Mouse (Mus musculus): ENCODE data around the gene Msi2.

Msi2 gene

DNA sequence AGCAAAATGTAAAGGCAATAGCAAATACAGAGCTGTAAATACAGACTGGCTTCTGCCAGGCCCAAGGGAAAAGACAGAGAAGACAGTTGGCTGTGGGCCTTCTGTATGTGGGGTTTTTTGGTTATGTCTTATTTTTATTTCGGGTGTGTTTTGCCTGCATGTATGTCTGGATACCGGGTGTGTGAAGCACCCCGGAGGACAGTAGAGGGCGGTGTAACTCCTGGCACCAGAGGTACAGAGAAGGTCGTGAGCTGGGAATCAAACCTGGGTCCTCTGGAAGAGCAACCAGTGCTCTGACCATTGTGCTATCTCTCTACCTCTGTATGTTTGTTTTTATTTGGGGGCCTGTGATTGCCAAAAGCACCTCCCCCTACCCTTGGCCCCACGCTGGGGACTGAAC is 288.6 kb downstream of the Msi2 start:
- no peak for DNase-seq

DNA sequence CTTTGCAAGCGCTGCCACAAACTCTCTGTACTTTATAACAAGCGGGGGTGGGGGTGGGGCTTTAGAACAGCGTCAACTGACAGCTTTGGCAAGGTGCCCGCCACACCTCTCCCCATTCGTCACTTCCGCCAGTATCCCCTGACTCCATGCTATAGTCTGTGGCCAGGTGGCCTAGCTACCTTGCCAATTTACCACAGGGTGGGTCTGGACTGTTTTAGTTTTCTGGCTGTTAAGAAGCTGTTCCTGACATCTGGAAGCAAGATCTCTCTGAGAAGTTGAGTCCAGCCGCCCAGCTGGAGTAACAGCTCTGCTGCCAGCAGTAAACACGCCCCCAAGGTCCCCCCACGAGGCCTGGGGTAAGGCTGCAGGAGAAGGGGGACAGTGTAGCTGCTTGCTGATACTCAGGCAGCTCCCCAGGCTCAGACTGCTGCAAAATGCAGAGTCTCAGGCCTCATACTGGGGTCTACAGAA is 292.6 kb downstream of the Msi2 start:
- DNase-seq: no peak

DNA sequence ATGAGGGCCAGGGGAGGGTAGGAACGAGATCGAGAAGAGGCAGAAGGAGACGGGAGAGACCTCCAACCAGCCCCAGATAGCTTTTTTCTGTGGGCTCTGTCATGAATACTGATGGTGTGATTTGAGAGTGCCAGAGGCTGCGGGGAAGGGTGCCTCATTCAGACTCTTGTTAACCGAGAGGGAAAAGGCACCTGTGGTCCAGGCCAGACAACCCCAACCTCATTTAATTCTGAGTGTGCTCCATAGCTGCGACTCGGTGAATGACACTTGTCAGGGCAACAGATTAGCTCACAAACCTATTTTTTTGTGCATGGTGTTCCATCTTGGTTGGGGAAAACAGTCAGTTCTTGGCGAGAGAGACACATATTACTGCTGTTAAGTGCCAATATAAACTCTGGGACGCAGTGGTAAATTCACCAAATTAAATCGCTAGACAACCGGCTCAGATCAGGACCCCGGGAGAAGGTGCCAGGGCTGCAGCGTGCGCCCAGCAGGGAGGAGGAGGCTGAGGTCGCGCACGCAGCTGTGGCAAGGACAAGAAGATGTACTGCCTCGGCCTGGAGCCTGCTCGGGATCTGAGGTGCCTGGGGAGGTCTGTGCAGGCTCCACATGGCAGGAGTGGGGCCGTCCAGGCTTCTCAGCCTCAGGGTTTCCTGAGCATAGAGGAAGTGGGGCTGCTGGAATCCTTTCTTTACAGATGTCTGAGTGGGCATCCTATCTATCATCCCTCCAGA is 294.1 kb downstream of the Msi2 start:
- DNase-seq: no peak

DNA sequence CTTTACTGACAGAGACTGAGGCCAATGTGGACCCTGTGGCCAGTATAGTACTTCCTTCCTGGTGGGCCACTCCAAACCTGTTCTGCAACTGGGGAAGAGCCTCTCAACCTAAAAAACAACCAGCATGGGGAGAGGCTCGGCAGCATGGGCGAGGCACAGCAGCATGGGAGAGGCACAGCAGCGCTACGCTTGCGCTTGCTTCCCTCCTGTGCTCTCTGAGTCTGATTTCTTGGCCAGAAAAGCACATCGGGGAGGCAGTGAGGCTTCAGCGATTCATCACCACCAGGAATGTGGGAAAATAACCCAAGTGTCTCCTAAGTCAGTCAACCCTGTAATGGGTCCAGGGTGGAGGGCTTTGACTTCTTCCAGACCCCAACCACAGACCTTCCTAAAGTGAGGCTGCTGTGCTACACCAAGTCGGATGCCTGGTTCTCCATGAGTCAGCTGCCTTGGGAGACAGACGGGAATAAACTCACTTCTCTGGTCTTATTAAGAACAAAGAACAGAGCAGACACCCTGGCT is 297.2 kb downstream of the Msi2 start:
- DNase-seq: no peak

DNA sequence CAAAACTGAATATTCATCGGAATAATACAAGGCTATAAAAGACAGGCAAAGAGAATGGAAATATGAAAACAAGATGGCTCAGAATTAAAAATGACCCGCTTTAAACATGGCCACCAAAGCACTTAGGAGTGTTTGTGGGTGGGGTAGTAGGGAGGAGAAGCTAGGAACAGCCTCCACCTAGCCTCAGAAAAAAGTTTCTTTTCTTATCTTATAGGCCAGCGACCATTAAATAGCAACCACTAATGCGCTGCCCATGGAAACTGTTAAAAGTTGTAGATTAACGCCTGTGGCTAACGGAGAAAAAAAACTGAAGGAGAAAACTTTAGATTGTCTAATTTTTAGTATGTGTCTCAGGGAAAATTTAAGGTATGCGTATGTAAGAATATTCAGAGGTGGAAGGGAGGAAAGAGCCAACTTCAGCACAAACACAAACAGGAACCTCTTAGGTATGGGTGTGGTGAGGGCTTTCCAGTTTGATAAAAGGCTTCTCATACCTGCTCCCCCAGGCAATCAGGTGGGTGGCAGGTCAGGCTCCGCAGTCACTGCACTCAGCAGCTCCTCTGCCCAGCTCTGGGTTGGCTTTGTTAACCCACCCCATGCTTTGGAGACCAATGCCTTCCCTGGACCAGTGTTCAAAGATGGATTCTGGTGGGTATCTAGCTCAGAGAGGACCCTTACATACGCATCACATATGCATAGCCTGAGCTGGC is 298.5 kb downstream of the Msi2 start:
- no peak for DNase-seq

DNA sequence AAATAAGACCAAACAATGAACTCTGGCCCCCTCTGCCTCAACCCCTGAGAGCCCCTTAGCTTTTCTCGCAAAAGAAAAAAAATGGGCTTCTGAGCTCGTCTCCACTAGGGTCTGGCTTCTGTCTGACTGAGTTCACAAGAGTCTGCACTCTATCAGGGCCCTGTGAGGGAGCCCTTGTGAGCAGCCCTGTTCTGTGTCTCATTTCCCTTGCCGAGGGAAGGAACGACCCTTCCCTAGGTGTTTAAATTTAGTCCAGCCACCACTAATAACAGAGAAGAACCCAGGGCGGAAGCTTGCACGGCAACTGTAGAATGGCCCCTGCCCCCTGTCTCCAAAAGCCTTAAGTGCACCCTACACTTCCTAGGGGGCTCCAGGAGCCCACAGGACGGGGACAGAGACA is 299.2 kb downstream of the Msi2 start:
- no peak for DNase-seq

DNA sequence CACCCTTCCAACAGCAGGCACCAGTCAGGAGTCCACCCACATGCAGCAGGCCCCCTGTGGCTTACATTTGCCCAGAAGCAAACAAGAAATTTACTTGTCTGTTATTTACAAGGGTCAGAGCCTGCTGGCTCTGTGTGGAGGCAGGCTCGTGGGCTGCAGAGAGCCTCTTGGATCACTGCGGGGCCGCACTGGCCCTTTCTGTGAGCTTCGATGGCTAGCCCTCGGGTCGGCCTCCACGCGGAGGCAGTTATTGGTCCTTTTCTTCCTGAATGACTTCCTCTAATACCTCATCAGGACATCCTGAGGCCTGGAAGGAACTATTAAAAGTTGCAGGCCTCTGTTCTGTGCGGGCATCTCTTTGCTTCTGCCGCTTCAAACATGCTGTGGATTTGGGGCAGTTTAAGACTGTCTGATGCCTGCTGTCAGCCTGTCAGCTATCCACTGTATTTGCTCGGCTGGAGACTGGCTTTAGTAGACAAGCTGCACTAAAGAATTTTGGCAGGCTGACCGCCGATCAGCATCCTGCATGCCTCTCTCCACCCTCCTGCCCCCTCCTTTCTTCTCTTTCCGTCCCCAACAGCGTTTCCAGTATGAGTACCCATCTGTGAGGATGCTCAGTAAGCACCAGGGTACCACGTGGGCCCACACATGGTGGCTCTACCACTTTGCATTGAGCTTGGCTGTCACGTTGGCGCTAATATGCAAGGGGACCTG is 304.0 kb downstream of the Msi2 start:
- no peak for DNase-seq

DNA sequence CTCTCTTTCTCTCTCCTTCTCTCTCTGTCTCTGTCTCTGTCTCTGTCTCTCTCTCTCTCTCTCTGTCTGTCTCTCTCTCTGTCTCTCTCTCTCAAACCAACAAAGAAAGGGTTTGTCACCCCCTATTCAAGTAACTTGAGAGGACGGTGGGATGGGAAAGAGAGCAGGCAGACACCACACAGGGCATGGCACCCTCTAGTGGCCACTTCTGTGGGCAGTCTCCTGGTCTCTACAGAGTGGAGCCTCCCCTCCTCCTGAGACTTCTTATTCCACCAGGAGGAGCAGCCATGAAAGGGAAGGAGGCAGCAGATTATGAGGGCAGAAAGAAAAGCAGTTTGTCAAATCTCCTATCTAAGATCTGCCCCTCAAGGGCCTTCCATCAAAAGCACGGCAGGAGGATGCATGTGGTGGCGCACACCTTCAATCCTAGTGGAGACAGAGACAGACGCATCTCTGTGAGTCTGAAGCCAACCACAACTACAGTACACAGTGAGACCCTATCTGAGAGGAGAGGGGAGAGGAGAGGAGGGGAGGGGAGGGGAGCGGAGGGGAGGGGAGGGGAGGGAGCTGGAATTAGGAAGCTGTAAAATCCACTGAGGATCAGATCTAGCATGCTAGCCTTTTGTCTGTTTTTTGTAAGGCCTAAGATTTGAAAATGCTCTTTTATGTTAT is 305.8 kb downstream of the Msi2 start:
- DNase-seq: peak in 1 of 2 experiments; percentile 67

DNA sequence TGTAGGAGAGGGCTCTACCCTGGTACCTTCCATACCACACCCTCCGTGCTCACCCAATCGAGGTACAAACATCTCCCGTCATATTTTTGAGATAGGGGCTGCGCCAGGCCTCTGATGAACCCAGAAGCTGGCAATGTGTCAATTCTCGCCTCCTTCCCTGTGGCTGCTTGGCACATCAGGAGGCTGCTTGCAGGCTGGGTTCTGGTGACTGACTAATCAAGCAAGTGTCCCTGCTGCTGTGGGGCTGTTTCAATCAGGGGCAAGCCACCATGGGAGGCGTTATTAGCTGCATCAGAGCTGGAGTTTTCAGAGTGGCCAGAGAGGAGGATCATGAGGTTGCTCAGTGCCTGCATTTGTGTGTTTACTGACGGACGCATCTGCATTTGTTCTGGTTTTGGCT is 310.0 kb downstream of the Msi2 start:
- no peak for DNase-seq

DNA sequence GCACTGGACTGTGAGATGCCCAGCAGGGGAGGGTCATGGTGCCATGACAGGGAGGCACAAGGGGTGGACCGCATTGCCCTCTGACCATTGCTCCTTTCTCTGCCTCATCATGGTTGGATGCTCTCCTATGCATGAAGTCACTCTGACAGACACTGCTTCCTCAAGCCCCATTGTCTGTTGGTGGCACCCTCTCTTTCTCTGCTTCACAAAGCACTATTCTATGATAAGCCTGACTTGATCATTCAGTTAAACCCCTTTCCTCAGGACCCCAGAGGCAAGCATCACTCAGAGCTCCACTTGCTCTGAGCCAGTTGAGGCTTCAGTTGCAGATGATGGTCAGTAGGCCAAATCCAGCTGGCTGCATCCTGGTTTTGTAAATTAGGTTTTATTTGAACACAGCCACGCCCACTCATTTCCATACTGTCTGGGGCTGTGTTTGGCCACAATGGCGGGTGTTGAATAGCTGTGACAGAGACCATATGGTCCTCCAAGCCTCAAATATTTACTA is 311.9 kb downstream of the Msi2 start:
- DNase-seq: peak; percentile 66 to 71

DNA sequence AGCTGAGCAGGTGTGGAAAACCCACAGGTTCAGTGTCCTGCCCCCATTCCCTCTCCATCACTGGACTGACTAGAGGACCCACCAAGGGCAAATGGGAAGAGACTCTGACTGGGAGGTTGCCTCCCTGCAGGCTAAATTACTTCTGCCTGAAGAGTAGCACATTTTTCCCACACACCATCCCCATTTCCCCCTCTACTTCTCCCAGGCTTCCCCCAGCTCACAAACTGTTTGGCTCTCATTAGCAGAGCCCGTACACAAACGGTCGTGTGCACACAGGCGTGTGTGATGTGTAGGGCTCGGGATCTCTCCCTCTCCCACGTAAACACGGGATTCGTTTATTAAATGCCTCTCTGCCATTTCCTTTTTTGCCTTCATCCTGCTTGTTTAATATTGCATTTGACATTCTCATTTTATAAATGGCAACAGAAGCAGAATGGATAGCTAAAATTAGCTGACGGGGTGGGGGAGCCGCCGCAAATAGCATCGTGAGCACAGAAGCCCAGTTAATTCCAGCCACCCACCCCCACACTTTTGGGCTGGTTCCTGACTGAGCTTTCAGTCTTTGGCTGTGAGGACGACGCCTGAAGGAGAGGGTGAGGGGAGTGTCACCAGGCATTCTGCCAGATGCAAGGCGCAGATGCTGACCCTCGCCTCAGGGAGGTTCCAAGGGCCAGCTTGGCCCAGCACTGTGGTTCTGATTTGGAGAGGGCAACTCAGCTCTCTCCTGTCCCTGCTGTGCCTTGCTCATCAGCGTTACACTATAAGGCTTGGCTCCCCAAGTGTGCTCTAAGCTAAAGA is 313.3 kb downstream of the Msi2 start:
- peak; percentile 36 to 38 for DNase-seq

DNA sequence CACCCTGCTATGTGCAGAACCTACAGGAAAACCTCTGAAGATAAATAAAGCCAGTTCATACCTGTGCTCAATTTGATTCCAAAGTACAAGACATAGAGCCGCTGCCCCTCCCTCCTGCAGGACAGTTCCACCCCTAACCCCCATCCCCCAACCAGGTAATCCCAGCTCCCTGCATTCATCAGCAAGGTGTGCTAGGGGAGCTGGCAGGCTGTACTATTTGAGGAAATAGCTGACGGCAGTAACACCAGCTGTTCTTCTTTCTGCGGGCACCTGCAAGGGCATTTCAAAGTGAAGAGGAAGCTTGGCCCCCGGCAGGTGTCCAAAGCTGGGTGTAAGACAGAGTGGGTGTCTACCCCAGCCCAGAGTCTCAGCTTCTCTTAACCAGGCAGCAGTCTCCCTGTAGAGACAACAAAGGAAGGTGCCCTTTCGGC is 314.1 kb downstream of the Msi2 start:
- peak in 1 of 2 experiments; percentile 27 for DNase-seq

DNA sequence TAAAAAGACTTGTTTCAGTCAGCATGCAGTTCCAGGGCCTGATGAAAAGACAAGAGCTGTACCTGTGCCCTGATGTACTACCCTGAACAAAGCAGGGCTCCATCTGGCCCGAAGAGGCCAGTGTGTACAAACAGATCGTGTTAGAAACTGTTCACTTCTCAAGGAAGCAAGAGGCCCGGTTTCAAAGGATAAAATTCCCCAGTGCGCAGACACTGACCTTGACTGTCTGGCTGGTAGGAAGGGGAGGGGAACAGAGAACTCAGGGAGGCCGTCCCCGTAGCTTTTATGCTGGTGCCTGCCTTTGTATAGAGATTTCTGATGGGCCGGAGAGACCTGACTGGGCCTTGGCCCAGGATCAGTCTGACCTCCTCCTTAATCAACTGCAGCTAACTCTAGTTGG is 316.0 kb downstream of the Msi2 start:
- DNase-seq: no peak

DNA sequence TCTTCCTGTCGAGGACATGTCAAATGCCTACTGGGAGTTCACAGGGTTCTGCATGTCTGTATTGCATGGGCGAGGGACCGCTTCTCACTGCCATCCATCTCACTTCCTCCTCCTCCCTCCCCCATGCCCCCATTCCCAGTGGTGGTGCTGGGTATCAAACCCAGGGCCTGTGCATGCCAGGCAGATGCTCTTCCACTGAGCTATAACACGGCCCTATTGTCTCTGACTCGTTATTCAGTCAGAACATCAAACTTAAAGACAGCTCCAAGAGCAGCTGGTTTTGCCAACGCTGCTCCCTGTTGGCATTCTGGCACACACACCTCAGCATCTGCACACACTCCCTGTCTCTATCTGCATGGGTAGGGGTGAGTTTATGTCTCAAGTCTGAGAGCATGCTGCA is 317.0 kb downstream of the Msi2 start:
- no peak for DNase-seq

DNA sequence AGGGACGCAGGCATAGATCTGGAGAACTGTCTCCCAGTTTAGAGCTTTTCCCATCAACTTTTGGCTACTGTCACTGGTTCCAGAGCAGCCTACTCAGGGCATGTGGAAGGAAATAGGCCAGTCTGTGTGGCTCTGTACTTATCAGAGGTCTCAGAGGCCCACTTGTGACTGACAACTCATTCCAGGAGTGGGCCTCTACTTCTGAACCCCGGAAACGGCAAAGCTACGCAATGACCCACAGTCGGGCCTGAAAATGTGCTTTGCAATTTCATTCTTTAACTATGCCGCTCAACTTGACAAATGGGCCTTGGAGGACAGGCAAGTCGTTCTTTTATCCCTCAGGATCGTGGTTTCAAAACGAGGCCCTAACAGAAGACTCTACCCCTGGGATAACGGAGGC is 317.4 kb downstream of the Msi2 start:
- DNase-seq: no peak

DNA sequence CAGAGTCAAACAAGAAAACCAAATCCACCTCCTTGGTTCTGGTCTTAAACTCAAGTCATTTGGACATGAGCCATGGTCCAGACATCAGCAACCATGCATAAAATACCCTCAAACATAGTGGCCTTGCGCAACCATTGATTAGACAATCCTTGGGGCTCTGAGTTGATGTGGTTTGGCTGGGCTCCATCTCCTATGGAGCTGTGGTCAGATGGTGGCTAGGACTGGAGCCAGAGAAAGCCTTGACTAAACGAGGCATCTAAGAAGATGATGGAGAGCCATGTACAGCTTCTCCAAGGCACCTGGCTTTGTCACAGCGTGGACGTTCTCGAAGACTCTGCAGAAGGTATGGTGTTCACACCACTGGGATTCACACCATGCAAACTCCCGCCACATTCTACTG is 318.1 kb downstream of the Msi2 start:
- DNase-seq: peak; percentile 29 to 61

DNA sequence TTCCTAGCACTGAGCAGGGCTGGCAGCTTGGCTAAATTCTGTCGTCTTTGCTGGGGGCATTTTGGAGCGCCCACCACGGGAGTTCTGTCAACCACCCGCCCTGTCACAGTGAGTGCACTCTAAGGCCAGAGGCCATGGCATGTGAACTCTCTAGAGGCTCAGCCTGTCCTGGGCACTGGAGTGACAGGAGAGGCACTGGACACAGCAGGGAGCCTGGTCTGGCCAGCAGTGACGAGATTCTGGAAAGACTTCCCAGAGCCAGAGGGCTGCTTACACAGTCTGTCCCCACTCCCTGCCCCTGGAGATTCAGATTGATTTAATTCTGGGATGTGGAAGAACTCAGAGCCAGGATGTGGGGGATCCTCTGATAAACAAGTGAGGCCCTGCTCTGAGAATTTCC is 318.9 kb downstream of the Msi2 start:
- no peak for DNase-seq

DNA sequence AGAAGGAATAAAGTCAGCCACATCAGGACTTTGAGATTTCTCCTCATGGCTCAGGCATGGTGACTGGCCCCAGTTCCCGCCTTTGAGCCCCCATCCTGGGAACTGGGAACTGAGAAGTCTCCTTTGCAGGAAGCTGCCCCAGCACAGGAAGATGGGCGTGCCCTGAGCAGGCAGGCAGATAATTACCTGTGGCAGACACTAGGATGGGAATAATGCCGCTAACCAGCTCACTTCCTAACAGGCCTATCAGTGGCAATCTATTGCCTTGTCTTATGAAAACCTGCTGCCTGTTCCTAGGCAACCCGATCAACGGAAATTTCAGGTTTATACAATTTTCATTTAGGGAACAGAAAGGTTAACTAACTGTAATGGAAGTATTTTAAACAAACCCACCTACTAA is 319.3 kb downstream of the Msi2 start:
- no peak for DNase-seq

DNA sequence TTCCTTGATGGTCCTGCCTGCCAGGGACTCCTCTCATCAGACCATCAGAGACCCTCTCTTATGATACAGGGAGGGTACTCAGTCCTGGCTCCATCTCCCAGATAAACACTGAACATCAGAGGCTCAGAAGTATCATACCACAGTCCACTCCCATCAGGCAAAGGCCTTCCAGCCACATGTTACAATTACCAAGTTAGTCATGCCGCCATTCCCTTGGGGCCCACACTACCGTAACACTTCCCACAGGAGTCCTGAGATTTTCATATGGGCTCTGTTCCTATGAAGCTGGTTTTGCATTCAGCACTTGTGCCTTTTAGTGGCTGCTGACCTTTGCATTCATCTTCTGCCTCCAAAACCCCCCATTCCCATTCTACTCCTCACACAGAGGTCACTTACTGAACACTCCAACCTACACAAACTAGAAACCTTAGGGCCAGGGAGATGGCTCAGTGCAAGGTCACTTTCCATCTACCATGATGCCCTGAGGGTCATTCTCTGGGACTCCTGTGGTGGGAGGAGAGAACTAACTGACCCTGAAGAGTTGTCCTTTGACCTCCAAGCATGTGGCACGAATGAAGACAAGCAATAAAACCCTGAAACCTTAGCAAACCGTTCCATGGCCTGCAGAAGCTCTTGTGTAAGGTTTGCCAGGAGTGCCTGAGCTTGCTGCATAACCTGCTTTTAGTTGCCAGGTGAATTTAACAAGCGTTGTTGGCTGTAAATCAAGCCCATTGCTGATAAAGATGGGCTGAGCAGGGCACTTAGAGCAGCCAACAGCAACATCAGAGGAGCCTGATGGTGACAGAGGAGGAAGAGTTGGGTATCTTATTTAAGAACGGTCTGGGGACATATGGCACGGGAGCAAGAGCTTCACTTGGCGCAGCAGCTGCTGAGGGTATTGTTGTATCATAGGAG is 323.0 kb downstream of the Msi2 start:
- DNase-seq: peak in 1 of 2 experiments; percentile 32

DNA sequence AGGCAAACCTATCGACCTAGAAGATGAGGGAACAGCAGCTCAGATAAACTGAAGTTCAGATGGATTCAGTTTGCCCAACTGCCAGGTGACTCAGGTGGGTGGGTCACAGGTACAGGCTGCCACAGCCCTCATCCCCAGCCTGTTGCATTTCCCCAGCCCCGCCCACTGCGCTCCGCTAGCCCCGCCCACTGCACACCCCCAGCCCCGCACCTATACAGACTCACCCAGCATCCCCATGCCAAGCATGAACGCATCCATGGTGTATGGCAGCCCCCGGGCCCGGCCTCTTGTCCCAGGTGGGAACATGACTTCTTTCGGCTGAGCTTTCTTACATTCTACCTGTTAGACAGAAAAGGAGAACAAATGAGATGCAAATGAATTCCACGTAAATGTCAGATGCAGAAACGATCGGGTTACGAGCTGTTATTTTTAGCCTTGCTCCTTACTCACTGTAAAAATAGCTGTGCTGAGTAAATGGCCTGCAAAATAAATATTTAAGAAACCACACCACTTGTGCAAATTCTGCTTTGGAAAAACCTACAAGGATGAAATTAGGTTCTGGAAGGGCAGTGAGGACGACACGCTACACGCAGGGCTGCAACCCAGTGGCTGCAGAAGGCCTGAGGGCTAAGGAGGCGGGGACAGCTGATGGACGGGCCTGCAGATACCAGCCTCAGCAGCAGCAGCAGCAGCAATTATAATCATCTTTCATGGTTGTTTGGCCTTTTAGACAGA is 323.8 kb downstream of the Msi2 start:
- no peak for DNase-seq

Data from kidney, adult 8-10 months (tissue).